ENCODE assay signal across 12 mouse cellular contexts in genomic region chr4:132977597-132977996, GRCm38 (mm10). TPM values are rescaled to one million over a fixed set of nuclear protein-coding genes. Genes with fewer than 3 reads are reported as not detected.
DNase-seq lines count a peak whose midpoint lies in the region; ATAC-seq lines count a peak whose summit lies in the region.
"Had no signal": no experiment of that assay in that cellular context is flagged by ENCODE, and none has a peak within 500 bp of the region (broad histone marks: within the 10 kb centered on the region; RNA-seq: fewer than 3 reads in every experiment).

No protein-coding gene starts in this region.

- no peak overlapping the region for H3K9ac ChIP-seq in heart, embryonic 15.5 days
- no peak overlapping the region for H3K9ac ChIP-seq in hindbrain, embryonic 13.5 days

- WGBS in heart, embryonic 15.5 days, result 39% methylated on average over 5 of the region's 5 CpGs
- WGBS in hindbrain, embryonic 10.5 days, result 53% methylated on average over 5 of the region's 5 CpGs
- 68% methylated on average over 5 of the region's 5 CpGs for WGBS in hindbrain, embryonic 13.5 days

- peak overlapping the region; percentile 17; the same call in 1 of the 2 replicates for H3K27ac ChIP-seq in heart, embryonic 15.5 days
- H3K27ac ChIP-seq in hindbrain, embryonic 10.5 days, result no peak overlapping the region
- no peak overlapping the region for H3K27ac ChIP-seq in hindbrain, embryonic 13.5 days

- no peaks in the 10 kb centered on the region for H3K9me3 ChIP-seq in heart, embryonic 15.5 days (replicated peaks)
- H3K9me3 ChIP-seq in hindbrain, embryonic 10.5 days, result no peaks in the 10 kb centered on the region
- no peaks in the 10 kb centered on the region for H3K9me3 ChIP-seq in hindbrain, embryonic 13.5 days

- peaks cover 27% of the 10 kb centered on the region for H3K4me1 ChIP-seq in heart, embryonic 15.5 days (replicated peaks)
- peaks cover 45% of the 10 kb centered on the region for H3K4me1 ChIP-seq in hindbrain, embryonic 10.5 days (replicated peaks)
- peaks cover 40% of the 10 kb centered on the region for H3K4me1 ChIP-seq in hindbrain, embryonic 13.5 days (replicated peaks)

- ATAC-seq in heart, embryonic 15.5 days (replicated peaks; ENCODE audit: insufficient number of reproducible peaks, insufficient read depth, low FRiP score, low read depth), result no peak
- no peak for ATAC-seq in hindbrain, embryonic 13.5 days (ENCODE audit: low FRiP score)
- ATAC-seq: hindbrain, embryonic 16.5 days; Patski had no signal

- 0 out of 2 replicates have a peak overlapping the region, but pooled peaks have one; percentile 11 for H3K4me2 ChIP-seq in heart, embryonic 15.5 days
- H3K4me2 ChIP-seq in hindbrain, embryonic 13.5 days, result no peak overlapping the region

- peaks cover 18% of the 10 kb centered on the region for H3K27me3 ChIP-seq in heart, embryonic 15.5 days
- H3K27me3 ChIP-seq in hindbrain, embryonic 10.5 days (ENCODE audit: insufficient read depth, poor library complexity, severe bottlenecking), result peaks cover 57% of the 10 kb centered on the region
- H3K27me3 ChIP-seq in hindbrain, embryonic 13.5 days, result peaks cover 52% of the 10 kb centered on the region
- H3K27me3 ChIP-seq: Patski had no signal

- H3K4me3 ChIP-seq in heart, embryonic 15.5 days, result no peak overlapping the region
- H3K4me3 ChIP-seq in hindbrain, embryonic 10.5 days, result no peak overlapping the region
- H3K4me3 ChIP-seq in hindbrain, embryonic 13.5 days, result no peak overlapping the region

- DNase-seq in heart, postnatal 14 days, result no peak
- peak; percentile 69 to 77 for DNase-seq in spleen, postnatal 36 days (ENCODE audit: low spot score in 2 of 2)
- DNase-seq in spleen, postnatal 4 days (ENCODE audit: low spot score in 2 of 2), result no peak
- peak; percentile 67 for DNase-seq in naive thymus-derived CD4-positive, alpha-beta T cell, adult 2 months (ENCODE audit: low read depth)
- no peak for DNase-seq in hindbrain, embryonic 10.5 days (ENCODE audit: low spot score)
- no peak for DNase-seq in ovary, postnatal 36 days (ENCODE audit: low spot score)
- DNase-seq: adrenal gland, postnatal 25 days; cerebellum, adult 18-20 months had no signal

- intact Hi-C loops in heart, postnatal 14 days (cut with DNase I), result no loop called here

- no peaks in the 10 kb centered on the region for H3K36me3 ChIP-seq in heart, embryonic 15.5 days
- no peaks in the 10 kb centered on the region for H3K36me3 ChIP-seq in hindbrain, embryonic 10.5 days
- no peaks in the 10 kb centered on the region for H3K36me3 ChIP-seq in hindbrain, embryonic 13.5 days

RNA-seq across cellular contexts. Expression of gene Fgr, which starts 3.7 kb away (rescaled TPM):
- polyA plus RNA-seq in heart, embryonic 15.5 days (2015; fragmentation: Nextera tagmentation; extraction: Ambion mirVana), result 0.42 and 1.0 TPM in 2 replicates
- total RNA-seq in heart, postnatal 14 days (2021), result under 1 TPM; 0.43 to 0.49 TPM
- polyA plus RNA-seq in hindbrain, embryonic 10.5 days (2016; fragmentation: Nextera tagmentation; extraction: Ambion mirVana), result 0.14 TPM in 1 of 2 replicates, not detected in the other
- polyA plus RNA-seq in hindbrain, embryonic 13.5 days (2015; fragmentation: Nextera tagmentation; extraction: Ambion mirVana), result 0.13 TPM in 1 of 2 replicates, not detected in the other
- polyA plus RNA-seq: Patski had no signal

RNA-seq across cellular contexts. Expression of gene Ahdc1, which starts 33.5 kb away (rescaled TPM):
- polyA plus RNA-seq in heart, embryonic 15.5 days (2015; fragmentation: Nextera tagmentation; extraction: Ambion mirVana), result 6.3 and 8.5 TPM in 2 replicates
- total RNA-seq in heart, postnatal 14 days (2021), result 10 to 100 TPM; 55.2 to 59.1 TPM
- 9.0 and 9.7 TPM in 2 replicates for polyA plus RNA-seq in hindbrain, embryonic 10.5 days (2016; fragmentation: Nextera tagmentation; extraction: Ambion mirVana)
- 11.0 and 12.5 TPM in 2 replicates for polyA plus RNA-seq in hindbrain, embryonic 13.5 days (2015; fragmentation: Nextera tagmentation; extraction: Ambion mirVana)

RNA-seq across cellular contexts. Expression of gene Fam76a, which starts 55.2 kb away (rescaled TPM):
- 37.0 and 40.0 TPM in 2 replicates for polyA plus RNA-seq in heart, embryonic 15.5 days (2015; fragmentation: Nextera tagmentation; extraction: Ambion mirVana)
- 10 to 100 TPM; 33.2 to 40.1 TPM for total RNA-seq in heart, postnatal 14 days (2021)
- polyA plus RNA-seq in hindbrain, embryonic 10.5 days (2016; fragmentation: Nextera tagmentation; extraction: Ambion mirVana), result 32.9 and 33.2 TPM in 2 replicates
- polyA plus RNA-seq in hindbrain, embryonic 13.5 days (2015; fragmentation: Nextera tagmentation; extraction: Ambion mirVana), result 38.7 and 38.9 TPM in 2 replicates

Comparison
In these comparisons a context has a peak if more than half of its experiments do, and no peak if none do; other contexts are left out.
1. DNase-seq: peak in spleen, postnatal 36 days (2 of 2) and naive thymus-derived CD4-positive, alpha-beta T cell, adult 2 months (single experiment); none in heart, postnatal 14 days (0 of 2), spleen, postnatal 4 days (0 of 2), hindbrain, embryonic 10.5 days (single experiment) and ovary, postnatal 36 days (single experiment).